Mouse (Mus musculus): ENCODE measurements around the gene Usp20.

The Usp20 gene

GRCm38 (mm10) chr2:31069506-31069905 is 87.4 kb downstream of the Usp20 start:
- DNase-seq (ENCODE audit: low spot score in 2 of 2): no peak

Measured in frontal cortex, postnatal 25 days (tissue).